13 mouse cellular contexts compared by ENCODE assay signal in the genomic region with DNA sequence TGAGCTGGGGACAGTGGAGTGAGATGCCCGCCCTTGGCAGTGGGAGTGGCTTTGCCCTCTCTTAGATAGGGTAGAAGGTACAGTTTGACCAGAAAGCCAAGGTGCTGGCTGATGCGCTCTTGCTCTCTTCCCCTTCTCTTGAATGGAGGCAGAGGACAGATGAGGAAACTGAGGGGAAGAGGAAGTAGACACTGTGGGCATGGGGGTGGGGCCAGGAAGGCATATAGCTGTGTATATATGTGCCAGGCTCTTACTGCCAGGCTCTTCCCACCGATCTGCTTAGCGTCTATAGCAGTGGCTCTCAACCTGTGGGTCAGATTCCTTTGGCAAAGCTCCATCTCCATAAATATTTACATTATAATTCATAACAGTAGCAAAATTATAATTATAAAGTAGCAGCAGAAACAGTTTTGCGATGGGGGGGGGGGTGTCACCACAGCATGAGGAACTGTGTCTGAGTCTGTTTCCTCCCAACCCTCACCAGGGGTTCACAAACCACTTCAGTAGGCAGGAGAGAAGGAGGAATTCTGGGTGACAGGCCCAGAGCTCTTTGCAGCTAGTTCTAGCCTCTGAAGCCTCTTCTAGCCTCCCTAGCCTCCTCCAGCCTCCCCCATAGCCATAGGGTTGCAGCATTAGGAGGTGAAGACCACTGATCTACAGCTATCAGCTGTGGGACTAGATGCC. TPM values are rescaled to one million over a fixed set of nuclear protein-coding genes. Genes with fewer than 3 reads are reported as not detected.
DNase-seq lines count a peak whose midpoint lies in the region; ATAC-seq lines count a peak whose summit lies in the region.
"Had no signal": no experiment of that assay in that cellular context is flagged by ENCODE, and none has a peak within 500 bp of the region (broad histone marks: within the 10 kb centered on the region; RNA-seq: fewer than 3 reads in every experiment).

No protein-coding gene starts in this region.

- no peaks in the 10 kb centered on the region for H3K36me3 ChIP-seq in heart, embryonic 12.5 days
- no peaks in the 10 kb centered on the region for H3K36me3 ChIP-seq in macrophage (ENCODE audit: inconsistent target)
- H3K36me3 ChIP-seq: neural tube, embryonic 12.5 days had no signal

- H3K27ac ChIP-seq in heart, embryonic 12.5 days (ENCODE audit: poor library complexity, severe bottlenecking) = no peak overlapping the region
- peak overlapping the region; percentile 37 for H3K27ac ChIP-seq in macrophage
- H3K27ac ChIP-seq: neural tube, embryonic 12.5 days had no signal

- peaks cover 8% of the 10 kb centered on the region for H3K4me1 ChIP-seq in heart, embryonic 12.5 days (replicated peaks)

- 0 out of 2 replicates have a peak, but pooled peaks have one; percentile 29 for ATAC-seq in heart, embryonic 12.5 days (ENCODE audit: insufficient number of reproducible peaks, low FRiP score)

- no peak overlapping the region for H3K4me3 ChIP-seq in heart, embryonic 12.5 days
- no peak overlapping the region for H3K4me3 ChIP-seq in macrophage (ENCODE audit: inconsistent target)
- H3K4me3 ChIP-seq: neural tube, embryonic 12.5 days had no signal

- H3K79me2 ChIP-seq in macrophage (ENCODE audit: inconsistent target) = no peaks in the 10 kb centered on the region

- intact Hi-C loops in left cerebral cortex, postnatal 36 days (cut with DNase I) = no loop called here

- peaks cover 24% of the 10 kb centered on the region; the same call in 1 of the 2 replicates for H3K27me3 ChIP-seq in heart, embryonic 12.5 days (replicated peaks)

- no peak overlapping the region for H3K9ac ChIP-seq in heart, embryonic 12.5 days
- H3K9ac ChIP-seq: neural tube, embryonic 12.5 days had no signal

- 80% methylated on average over 5 of the region's 5 CpGs for WGBS in heart, embryonic 12.5 days
- 19% methylated on average over 5 of the region's 5 CpGs for WGBS in macrophage (ENCODE audit: missing documents)

- H3K4me2 ChIP-seq in heart, embryonic 12.5 days = no peak overlapping the region
- H3K4me2 ChIP-seq: neural tube, embryonic 12.5 days had no signal

- DNase-seq in heart, adult 8-10 months (ENCODE audit: low spot score) = no peak
- DNase-seq in thymus, postnatal 14 days = peak; percentile 61
- no peak for DNase-seq in thymus, adult 18-20 months
- DNase-seq in thymus, postnatal 4 days = peak; percentile 63
- DNase-seq in layer of hippocampus, adult 9-11 months = no peak
- no peak for DNase-seq in left cerebral cortex, postnatal 36 days (ENCODE audit: low spot score in 2 of 2)
- DNase-seq: cerebellum, postnatal 36 days; gastrocnemius, postnatal 14 days; heart, postnatal 4 days; kidney, postnatal 25 days had no signal

- peaks cover 4% of the 10 kb centered on the region; the same call in 1 of the 2 replicates for H3K9me3 ChIP-seq in heart, embryonic 12.5 days (replicated peaks)
- H3K9me3 ChIP-seq: neural tube, embryonic 12.5 days had no signal

RNA-seq across cellular contexts. Expression of a gene that starts 24.9 kb away (rescaled TPM):
- polyA plus RNA-seq in heart, embryonic 12.5 days (2016; fragmentation: Nextera tagmentation; extraction: Ambion mirVana) = 1.9 and 2.4 TPM in 2 replicates
- 1 to 10 TPM in 2 of 4 experiments, under 1 TPM in 2; 0.41 to 1.3 (median 1.1) TPM for total RNA-seq in heart, adult 8-10 months (2022)
- 10 to 100 TPM in 4 of 26 experiments, 1 to 10 TPM in 22; 1.4 to 11.6 (median 6.8) TPM for total RNA-seq in macrophage (2018; cell fraction: chromatin; rRNA removed)
- total RNA-seq in macrophage (2018; cell fraction: cytosol; rRNA removed) = 1 to 10 TPM in 25 of 26 experiments, under 1 TPM in 1; 0.85 to 3.0 (median 2.1) TPM
- 10 to 100 TPM in 3 of 26 experiments, 1 to 10 TPM in 23; 2.8 to 53.1 (median 5.5) TPM for total RNA-seq in macrophage (2018; cell fraction: nucleus; rRNA removed)
- 0.79 to 10.9 TPM (median 1.6 TPM) in 3 replicates for polyA plus RNA-seq in macrophage (2018)
- total RNA-seq in left cerebral cortex, postnatal 36 days (2021) = 100 to 1,000 TPM in 1 of 2 experiments, 10 to 100 TPM in 1; 74.7 to 112 TPM

Comparison
In these comparisons a context has a peak if more than half of its experiments do, and no peak if none do; other contexts are left out.
1. DNase-seq: peak in thymus, postnatal 14 days (single experiment) and thymus, postnatal 4 days (single experiment); none in heart, adult 8-10 months (single experiment), thymus, adult 18-20 months (0 of 2), layer of hippocampus, adult 9-11 months (single experiment) and left cerebral cortex, postnatal 36 days (0 of 2).
2. RNA of a gene that starts 24.9 kb away (total RNA-seq): 74.7 to 112 TPM in left cerebral cortex, postnatal 36 days; 0.41 to 1.3 TPM in heart, adult 8-10 months; every median in the first group is over 10 times any median in the second.